Mouse (Mus musculus) intestine, embryonic 14.5 days (tissue): Measurements from ENCODE around the gene Sugp1. TPM values are rescaled to one million over a fixed set of nuclear protein-coding genes. Genes with fewer than 3 reads are reported as not detected.

Source experiments
- microRNA-seq: library from miRNA; unstranded; fragments of <30 nt; microRNA quantifications from one replicate; pipeline ENCODE4, GENCODE M21; 2016
- polyA plus RNA-seq: library from polyadenylated mRNA; unstranded; fragments of >200 nt; fragmentation: Nextera tagmentation; extraction: Ambion mirVana; gene quantifications from 2 replicates; pipeline ENCODE4 v1.2.1, GENCODE M21; 2014

The Sugp1 gene
- polyA plus RNA-seq, 1 experiment from 2014 or later, result 34.2 TPM

Small RNA genes within 50 kb of the gene (microRNA-seq; reads per million reads assigned to microRNA genes)
- not detected for gene Mir7066

Other genes starting within 250 kb of the Sugp1 start
- gene Gmip, start 234.1 kb upstream of the Sugp1 start, polyA plus RNA-seq, result 10.4 and 12.3 TPM in 2 replicates
- gene Lpar2, start 220.4 kb upstream of the Sugp1 start, polyA plus RNA-seq, result 1.0 and 1.2 TPM in 2 replicates
- 5.7 and 6.3 TPM in 2 replicates for gene Pbx4, start 210.3 kb upstream of the Sugp1 start, polyA plus RNA-seq
- 0.44 and 0.57 TPM in 2 replicates for gene Cilp2, start 155.1 kb upstream of the Sugp1 start, polyA plus RNA-seq
- 3.3 and 4.0 TPM in 2 replicates for gene Tssk6, start 140.6 kb upstream of the Sugp1 start, polyA plus RNA-seq
- gene Ndufa13, start 140.3 kb upstream of the Sugp1 start, polyA plus RNA-seq, result 215 and 222 TPM in 2 replicates
- gene Yjefn3, start 140.1 kb upstream of the Sugp1 start, polyA plus RNA-seq, result 4.1 and 5.0 TPM in 2 replicates
- gene Gatad2a, start 46.4 kb upstream of the Sugp1 start, polyA plus RNA-seq, result 51.9 and 57.4 TPM in 2 replicates
- gene Mau2, start 79 bp upstream of the Sugp1 start, polyA plus RNA-seq, result 46.9 and 54.5 TPM in 2 replicates
- gene Tm6sf2, start 30.1 kb downstream of the Sugp1 start, polyA plus RNA-seq, result 1.9 and 3.0 TPM in 2 replicates
- not detected in 2 replicates for gene Hapln4, start 40.6 kb downstream of the Sugp1 start, polyA plus RNA-seq
- gene Ncan, start 78.1 kb downstream of the Sugp1 start, polyA plus RNA-seq, result 1.9 TPM in 2 replicates
- gene Nr2c2ap, start 88.5 kb downstream of the Sugp1 start, polyA plus RNA-seq, result 29.5 and 29.9 TPM in 2 replicates
- 11.6 and 15.1 TPM in 2 replicates for gene Rfxank, start 96.3 kb downstream of the Sugp1 start, polyA plus RNA-seq
- 49.2 and 50.8 TPM in 2 replicates for gene Borcs8, start 96.7 kb downstream of the Sugp1 start, polyA plus RNA-seq
- 0.13 and 0.43 TPM in 2 replicates for gene Mef2b, start 96.9 kb downstream of the Sugp1 start, polyA plus RNA-seq
- 44.1 and 50.8 TPM in 2 replicates for gene Tmem161a, start 129.5 kb downstream of the Sugp1 start, polyA plus RNA-seq
- 3.9 and 4.0 TPM in 2 replicates for gene Slc25a42, start 169.5 kb downstream of the Sugp1 start, polyA plus RNA-seq
- gene Sugp2, start 191.4 kb downstream of the Sugp1 start, polyA plus RNA-seq, result 28.1 and 31.7 TPM in 2 replicates
- gene Armc6, start 191.7 kb downstream of the Sugp1 start, polyA plus RNA-seq, result 24.4 and 25.8 TPM in 2 replicates
- gene Homer3, start 240.0 kb downstream of the Sugp1 start, polyA plus RNA-seq, result 33.5 and 34.7 TPM in 2 replicates